Mouse (Mus musculus) adrenal gland, postnatal 14 days (tissue): Measurements from ENCODE around the gene Rad1. TPM values are rescaled to one million over a fixed set of nuclear protein-coding genes. Genes with fewer than 3 reads are reported as not detected.
"Not testable (repeated sequence)": the region's sequence is repeated elsewhere in the genome, so short reads cannot be mapped to it uniquely, and the experiment has no call there.

Experiments
- DNase-seq: peaks from one replicate; pipeline ENCODE4 v3.0.0; 2021; ENCODE audit warnings: mixed read lengths
- long read RNA-seq, 2 experiments: library from polyadenylated mRNA; stranded (forward); transcript quantifications; one replicate each; pipeline ENCODE4 v2.0.0; 2021
- total RNA-seq: library from RNA; stranded (reverse); gene quantifications from 2 replicates; pipeline ENCODE4 v1.2.3, GENCODE M21; 2021

The Rad1 gene
- total RNA-seq = 14.3 and 14.5 TPM in 2 replicates
- long read RNA-seq, experiment 1, transcript Rad1-201 (6 exons, 1,514 nt) = major isoform, 10 of 30 reads
- long read RNA-seq, experiment 1, partial matches to known transcripts = 6 of 30 reads
- long read RNA-seq, experiment 1, other reads (novel, unspliced or antisense) = 14 of 30 reads
- long read RNA-seq, experiment 2, partial matches to known transcripts = 4 of 16 reads
- long read RNA-seq, experiment 2, other reads (novel, unspliced or antisense) = 8 of 16 reads

- peak; percentile 95 for DNase-seq
Observed at GRCm38 (mm10) chr15:10485484-10486364, at the start of gene Rad1, which contains the start of gene Brix1. Gene Rad1 (plus strand): TSS chr15:10486018. Gene Brix1 (minus strand): TSS chr15:10485947.

DNA sequence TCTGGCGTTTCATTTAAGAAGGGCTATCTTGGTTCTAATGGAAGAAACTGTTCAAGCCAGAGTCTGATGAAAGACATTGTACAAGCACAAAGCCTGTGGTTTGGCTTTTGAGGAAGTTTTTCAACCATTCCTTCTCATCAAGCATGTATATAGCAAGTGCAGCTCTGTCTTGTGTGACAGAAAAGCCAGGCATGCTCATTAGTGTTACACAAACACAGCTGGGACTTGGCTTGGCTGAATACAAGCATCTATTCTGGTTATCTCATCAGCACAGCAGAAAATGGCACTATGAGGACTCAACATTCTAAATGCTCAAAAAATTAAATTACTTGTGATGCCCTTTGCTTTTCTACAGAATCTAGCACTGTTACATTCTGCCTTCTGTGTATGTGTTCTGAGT lies 48.9 kb upstream of the Rad1 start:
- DNase-seq = no peak

- peak; percentile 69 for DNase-seq
Observed at GRCm38 (mm10) chr15:10439963-10440362, 45.9 kb upstream of the Rad1 start.

DNA sequence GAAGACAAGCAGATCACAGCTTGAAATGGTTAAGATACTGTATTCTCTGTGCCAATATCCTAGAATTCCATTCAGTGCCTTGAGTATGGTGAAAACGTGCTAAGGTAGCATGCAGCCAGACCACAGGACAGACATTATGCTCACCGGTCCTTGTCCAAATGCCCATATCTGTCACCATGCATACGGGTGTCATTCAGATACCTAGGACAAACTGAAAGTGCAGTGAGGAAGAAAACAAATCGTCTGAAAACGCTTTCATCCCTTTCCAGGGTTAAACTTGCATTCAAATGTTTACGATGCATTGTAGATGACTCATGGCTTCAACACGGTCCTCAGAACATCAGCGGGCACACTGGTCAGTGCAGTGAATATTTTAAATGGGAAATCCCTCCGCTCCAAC lies 44.3 kb upstream of the Rad1 start:
- no peak for DNase-seq

- DNase-seq = no peak
Observed at GRCm38 (mm10) chr15:10442275-10442674, 43.5 kb upstream of the Rad1 start.

DNA sequence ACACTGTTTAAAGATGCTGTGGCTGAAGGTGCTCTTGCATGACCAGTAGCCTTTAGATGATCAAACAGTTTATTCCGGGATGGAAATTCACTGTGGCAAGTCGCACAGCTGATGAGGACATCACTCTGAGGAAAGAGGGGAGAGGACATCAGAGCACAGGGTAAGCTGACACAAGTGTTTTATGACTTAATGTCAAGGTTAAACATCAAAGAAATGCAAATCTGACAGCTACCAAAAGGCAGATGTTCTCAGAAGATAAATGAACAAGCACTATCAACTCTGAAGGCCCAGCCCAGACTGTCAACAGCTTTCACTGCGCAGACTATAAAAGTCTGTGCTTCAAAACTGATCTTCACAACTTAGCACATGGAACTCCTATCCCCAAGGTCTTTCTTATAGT lies 38.7 kb upstream of the Rad1 start:
- peak; percentile 59 for DNase-seq

DNA sequence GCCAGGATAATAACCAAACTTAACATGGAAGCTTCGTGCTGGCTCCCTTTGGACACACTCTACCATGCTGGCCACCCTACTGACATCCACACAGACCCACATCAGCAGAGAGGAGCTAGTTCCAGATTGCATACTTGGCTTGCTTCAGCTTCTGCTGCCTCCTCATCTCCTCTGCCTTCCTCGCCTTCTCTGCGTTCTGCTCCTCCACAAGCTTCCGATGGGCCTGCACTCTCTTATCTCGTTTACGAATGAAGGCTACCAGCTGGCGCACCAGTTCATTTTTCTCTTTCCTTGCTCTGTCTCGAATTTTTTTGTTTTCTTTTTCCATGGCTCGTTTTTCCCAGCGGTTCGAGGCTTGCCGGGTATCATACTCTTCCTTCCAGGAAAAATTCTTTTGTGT lies 24.8 kb upstream of the Rad1 start:
- DNase-seq = no peak

GRCm38 (mm10) chr15:10463555-10463954 lies 22.3 kb upstream of the Rad1 start:
- DNase-seq = no peak

DNA sequence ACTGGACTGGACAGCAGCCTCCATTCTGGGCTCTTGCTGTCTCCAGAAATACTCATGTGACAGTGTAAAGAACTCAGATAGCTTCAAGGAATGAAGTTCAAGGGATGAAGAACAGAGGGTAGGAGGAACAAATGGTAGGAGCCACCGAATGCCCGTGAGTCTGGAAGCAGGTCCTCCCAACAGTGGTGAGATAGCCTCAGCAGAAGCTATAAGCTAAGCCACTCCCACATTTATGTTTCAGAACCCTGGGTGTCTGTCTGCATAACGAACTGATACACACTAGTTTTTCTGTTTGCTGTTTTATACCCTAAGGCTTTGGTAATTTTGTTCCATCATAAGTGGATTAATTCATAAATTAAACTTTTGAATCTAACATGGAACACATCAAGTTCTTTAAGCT lies 21.1 kb upstream of the Rad1 start:
- DNase-seq = no peak

DNA sequence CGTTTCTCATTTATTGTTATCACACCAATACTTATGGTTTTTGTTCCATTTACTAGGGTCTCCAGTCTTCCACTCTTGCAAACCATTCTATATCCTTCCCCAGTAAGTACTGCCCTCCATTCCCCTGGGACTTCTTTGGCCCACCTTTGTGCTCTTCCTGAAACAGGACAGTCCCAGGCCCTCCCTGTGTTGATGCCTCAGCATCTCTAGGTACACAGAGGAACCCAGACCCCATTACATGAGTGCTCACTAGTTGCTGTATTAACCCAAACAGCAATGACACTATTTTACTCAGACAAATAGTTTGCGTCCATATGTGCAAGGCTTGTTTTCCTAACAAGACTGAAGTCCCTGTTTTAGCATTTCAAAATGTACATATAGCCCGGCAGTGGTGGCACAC lies 17.1 kb upstream of the Rad1 start:
- DNase-seq = no peak

GRCm38 (mm10) chr15:10469641-10470150 lies 16.1 kb upstream of the Rad1 start:
- no peak for DNase-seq

DNA sequence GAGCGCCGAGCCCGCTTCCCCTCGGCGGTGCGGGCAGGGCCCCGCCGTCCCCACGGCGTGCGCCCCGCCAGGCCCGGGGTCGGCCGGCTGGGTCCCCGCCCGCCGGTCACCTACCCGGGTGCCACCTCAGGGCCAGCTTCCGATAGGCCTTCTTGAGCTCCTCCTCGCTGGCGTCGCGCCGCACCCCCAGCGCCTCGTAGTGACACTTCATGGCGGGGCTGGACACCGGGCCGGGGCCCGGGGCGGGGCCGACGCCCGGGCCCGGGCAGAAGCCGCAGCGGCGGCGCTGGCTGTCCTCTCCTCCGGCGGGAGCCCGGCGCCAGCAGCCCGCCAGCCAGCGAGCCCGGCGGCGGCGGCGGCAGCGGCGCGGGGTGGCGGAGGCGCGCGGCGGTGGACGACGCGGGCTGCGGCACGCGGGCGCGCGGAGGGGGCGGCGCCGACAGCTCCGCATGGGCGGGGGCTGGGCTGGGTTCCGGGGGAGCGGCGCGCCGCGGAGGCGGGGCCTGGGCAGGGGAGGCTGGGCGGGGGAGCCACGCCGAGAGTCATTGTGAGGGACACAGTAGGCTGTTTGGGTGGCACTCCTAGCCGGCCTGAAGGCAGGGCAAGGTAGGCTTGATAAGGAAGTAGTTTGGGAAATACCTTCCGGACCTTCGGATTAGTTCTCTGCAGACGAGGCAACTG lies 15.5 kb upstream of the Rad1 start, which contains the start of gene Dnajc21:
TSS of gene Dnajc21 (minus strand) at position 366 of the 681 bp plus-strand sequence.
- peak; percentile 94 for DNase-seq

DNA sequence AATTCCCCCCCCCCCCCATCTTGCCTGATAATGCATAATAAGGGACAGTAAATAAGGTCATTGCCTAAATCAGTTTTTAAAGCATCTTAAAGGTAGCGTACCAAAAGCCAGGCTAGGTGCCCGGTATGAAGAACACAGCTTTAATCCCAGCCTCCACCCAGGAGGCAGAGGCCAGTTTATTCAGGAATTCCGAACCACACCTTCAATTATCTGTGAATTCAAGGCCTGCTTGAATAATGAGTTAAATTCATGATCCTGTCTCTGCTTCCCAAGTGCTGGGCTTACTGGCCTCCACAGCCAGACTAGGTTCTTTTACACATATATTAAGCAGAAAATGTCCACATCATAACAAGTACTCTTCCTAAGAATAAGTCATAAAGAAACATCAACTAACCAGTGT lies 14.9 kb upstream of the Rad1 start:
- DNase-seq = no peak

DNA sequence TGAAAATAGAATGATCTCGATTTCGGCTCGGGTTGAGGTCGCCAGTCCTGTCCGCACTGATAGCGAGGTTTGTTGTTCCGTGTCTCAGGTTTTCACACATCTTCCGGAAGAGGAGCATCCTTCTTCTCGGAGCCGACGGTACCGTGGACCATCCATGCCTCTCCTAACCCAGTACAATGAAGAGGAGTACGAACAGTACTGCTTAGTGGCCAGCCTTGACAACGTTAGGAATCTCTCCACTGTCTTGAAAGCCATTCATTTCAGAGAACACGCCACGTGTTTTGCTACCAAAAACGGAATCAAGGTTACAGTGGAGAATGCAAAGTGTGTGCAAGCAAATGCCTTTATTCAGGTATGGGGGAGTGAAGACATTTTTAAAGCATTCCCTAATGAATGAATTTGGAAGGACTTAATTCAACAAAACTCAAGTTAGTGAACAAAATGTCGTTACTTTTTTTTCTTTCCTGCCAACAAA lies 584 bp downstream of the Rad1 start:
- DNase-seq = no peak

GRCm38 (mm10) chr15:10487246-10487645 lies 1.4 kb downstream of the Rad1 start:
- DNase-seq = no peak

DNA sequence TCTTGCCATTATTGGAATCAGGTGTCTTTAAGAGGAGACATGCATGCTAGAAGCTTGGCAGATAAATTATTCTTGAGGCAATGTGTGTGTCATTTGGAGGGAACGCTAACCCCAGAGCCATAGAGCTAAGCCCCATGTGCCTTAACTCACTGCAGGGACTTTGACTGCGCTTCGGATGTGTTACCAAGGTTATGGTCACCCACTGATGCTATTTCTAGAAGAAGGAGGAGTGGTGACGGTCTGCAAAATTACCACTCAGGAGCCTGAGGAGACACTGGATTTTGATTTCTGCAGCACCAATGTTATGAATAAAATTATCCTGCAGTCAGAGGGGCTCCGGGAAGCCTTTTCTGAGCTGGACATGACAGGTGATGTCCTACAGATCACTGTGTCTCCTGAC lies 4.3 kb downstream of the Rad1 start:
- DNase-seq = no peak

- no peak for DNase-seq
Observed at GRCm38 (mm10) chr15:10495944-10496343, 10.1 kb downstream of the Rad1 start.

DNA sequence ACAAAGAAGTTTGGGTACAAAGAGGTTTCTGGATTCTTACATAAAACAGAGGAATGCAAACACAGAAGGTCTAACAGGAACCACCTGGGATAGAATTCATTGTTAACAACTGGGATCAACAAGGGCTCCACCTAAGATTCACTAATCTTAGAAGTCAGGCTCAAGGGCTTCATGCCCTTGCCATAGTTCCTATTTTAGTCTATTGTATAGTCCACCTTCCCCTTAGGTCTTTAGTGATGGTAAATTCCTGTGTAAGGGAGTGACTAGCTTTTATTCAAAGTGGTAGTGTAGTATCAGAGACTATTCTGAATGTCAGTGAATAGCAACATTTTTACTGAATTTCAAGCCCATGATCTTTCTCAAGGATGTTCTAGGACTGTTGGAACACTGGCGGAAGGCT lies 10.9 kb downstream of the Rad1 start:
- not testable (repeated sequence) for DNase-seq

DNA sequence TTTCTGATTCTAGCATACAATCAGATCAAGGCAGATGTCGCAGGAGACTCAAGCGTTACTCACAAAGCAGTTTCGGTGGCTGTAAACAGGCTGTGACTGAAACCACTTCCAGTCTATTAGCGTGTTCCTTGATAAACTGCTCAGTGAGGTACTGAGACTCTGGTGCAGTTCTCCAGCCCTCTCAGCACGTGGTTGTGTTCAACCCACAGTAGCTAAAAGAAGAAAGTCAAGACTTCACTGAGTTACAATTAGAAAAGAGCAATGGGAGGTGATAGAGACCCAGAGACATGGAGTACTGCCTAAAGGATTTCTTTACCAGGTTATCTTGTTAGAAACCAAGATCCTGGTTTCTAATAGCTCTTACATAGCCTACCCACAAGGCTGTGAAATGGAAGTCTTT lies 13.8 kb downstream of the Rad1 start:
- DNase-seq = no peak

DNA sequence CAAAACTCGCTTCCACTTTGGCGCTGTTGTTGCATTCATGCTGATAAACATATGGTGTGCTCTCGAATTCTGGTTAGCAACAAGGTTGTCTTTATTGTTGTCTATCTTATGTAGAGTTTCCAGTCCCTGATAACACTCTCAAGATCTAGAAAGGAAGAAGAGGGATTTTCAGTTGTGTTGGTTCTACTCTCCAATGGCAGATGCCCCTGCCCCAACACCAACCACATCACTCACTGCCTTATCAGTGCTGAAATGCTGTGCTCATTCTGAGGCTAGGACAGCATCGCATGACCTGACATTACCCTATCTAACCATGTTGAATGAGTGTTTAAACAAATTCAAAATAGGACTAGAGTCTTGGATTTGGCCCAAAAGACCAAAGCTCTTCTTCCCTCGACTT lies 14.2 kb downstream of the Rad1 start:
- no peak for DNase-seq

DNA sequence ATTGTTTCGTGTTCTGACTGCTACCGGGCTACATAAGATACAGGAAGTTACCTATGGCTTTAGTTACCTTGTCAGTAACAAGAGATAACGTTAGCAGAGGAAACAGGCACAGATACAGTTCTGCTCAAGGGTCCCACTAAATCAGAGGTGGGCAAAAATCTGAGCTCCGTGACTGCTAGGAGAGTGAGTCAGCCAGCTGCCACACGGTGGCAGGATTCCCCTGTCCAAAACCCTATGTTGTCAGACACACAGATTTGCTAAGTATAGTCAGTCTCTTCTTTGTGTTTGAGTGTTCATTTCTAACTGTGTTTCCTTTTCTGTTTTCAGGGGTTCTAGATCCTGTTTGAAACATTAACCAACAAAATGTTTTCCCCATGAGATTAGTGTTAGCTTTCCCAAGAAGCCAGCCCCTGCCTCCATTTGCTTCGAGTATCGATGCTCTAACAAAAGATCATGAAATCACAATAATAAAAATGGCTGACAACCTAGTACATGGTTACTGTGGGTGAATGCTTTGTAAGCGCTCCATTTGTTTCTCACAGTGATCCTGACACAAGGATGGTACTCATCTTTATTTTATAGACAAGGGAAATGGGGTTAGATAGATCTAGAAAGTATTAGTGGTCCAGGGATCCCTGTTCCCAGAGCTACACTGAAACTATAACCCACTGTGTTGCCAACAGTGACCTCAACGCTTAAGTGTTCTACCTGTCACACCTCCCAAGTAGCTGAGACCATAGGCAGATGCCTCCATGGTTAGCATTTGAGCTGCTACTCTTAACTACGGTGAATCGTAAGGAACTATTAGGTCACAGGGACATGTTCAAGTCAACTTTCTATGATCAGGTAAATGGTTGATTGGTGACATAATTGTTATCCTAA lies 15.3 kb downstream of the Rad1 start:
- DNase-seq = peak; percentile 67

DNA sequence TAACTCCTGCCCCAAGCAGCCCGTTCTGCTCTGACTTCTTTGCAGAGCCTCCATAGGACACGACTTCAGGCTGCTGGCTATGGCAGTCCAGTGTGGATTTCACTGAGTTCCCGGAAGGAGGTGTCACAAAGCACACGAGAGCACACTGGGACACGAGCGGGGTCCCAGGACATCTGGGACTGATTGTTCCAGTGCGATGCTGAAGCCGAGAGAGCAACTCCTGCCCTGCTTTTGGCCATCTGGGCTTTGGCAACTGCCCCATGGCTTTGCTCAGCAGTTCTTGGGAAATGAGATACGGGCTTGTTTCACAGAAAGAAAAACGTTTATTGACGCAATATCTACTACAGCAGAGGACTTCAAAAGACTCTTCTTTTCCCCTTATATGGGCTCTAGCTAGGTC lies 20.3 kb downstream of the Rad1 start:
- peak; percentile 61 for DNase-seq
